Comparison of ENCODE assay signal across 11 mouse cellular contexts in the genomic region with DNA sequence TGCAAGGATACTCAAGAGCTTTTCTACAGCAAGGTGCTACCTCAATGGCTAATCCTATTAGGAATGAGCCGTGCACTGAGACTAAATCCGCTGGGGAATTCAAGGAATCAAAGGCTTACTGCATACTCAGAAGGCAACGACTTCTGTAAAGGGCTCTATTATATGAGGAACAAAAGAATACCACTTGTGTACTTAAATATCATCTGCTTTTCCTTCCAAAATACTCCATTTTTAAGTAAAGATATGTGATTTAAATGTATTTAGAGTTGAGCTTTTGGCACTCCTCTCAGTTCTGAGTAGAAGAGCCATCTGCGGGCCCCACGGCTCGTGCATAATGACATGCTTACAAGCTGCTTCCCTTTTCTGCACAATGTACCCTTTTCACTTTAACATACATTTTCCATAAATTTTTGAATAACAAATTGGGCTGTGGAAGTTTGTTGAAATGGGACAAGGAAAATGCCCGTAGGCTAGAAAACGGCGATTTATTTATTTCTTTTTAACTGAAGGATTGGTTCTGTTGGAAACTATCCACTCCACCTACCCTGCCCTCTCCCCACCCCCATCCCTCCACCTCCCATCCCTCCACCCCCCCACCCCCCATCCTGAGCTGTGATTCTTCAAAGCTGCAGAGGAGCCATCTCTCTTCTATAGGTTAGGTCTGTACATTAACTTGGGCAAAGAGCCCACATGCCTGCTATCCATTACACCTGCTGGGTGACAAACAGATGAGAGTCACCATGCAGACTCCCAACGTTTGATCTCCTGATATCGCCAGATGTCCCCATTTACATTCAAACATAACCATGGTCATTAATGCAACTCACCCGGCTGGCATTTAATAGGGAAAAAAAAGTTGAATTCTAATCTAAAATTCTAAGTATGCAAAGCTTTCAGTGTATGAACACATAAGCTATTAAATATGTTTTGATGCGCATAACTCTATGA.
A peak's percentile ranks its signal among the peaks of the same experiment; 100 is the strongest.
DNase-seq lines count a peak whose midpoint lies in the region; ATAC-seq and TF ChIP-seq lines count a peak whose summit lies in the region.
"Had no signal": no experiment of that assay in that cellular context is flagged by ENCODE, and none has a peak within 500 bp of the region (broad histone marks: within the 10 kb centered on the region; RNA-seq: fewer than 3 reads in every experiment).

No protein-coding gene starts in this region.

- WGBS in forebrain, embryonic 15.5 days: 10% methylated on average over 13 of the region's 13 CpGs
- WGBS in stomach, postnatal 0 days: 52% methylated on average over 13 of the region's 13 CpGs

- TF ChIP-seq EP300 in stomach, postnatal 0 days (optimal IDR thresholded peaks at IDR 0.05): no peak

- H3K4me1 ChIP-seq in forebrain, embryonic 15.5 days: peaks cover 20% of the 10 kb centered on the region; the same call in 1 of the 2 replicates
- no peaks in the 10 kb centered on the region for H3K4me1 ChIP-seq in stomach, postnatal 0 days (replicated peaks; ENCODE audit: control insufficient read depth, insufficient read depth)

- intact Hi-C loops in left cerebral cortex, postnatal 10 days (cut with DNase I): no loop called here
- intact Hi-C loops in heart, postnatal 36 days (cut with DNase I): no loop called here

- H3K27ac ChIP-seq in forebrain, embryonic 15.5 days (replicated peaks): peak overlapping the region; percentile 87
- H3K27ac ChIP-seq in stomach, postnatal 0 days (replicated peaks): no peak overlapping the region
- H3K27ac ChIP-seq: heart, adult 2 months; liver, embryonic 14.5 days had no signal

- no peak for TF ChIP-seq CTCF in stomach, postnatal 0 days (IDR thresholded peaks at IDR 0.05; ENCODE audit: low read depth)

- no peak overlapping the region for H3K4me2 ChIP-seq in forebrain, embryonic 15.5 days (replicated peaks)
- H3K4me2 ChIP-seq in stomach, postnatal 0 days (replicated peaks; ENCODE audit: low read depth): no peak overlapping the region

- no peak overlapping the region for H3K9ac ChIP-seq in forebrain, embryonic 15.5 days (replicated peaks)
- H3K9ac ChIP-seq in stomach, postnatal 0 days (ENCODE audit: low read length): no peak overlapping the region
- H3K9ac ChIP-seq: liver, embryonic 14.5 days had no signal

- H3K27me3 ChIP-seq in forebrain, embryonic 15.5 days: no peaks in the 10 kb centered on the region
- no peaks in the 10 kb centered on the region for H3K27me3 ChIP-seq in stomach, postnatal 0 days (ENCODE audit: control insufficient read depth, insufficient read depth, low read length)

- peak; percentile 49 to 54 for DNase-seq in cerebellum, postnatal 14 days
- peak; percentile 36 to 63 for DNase-seq in left cerebral cortex, postnatal 10 days (ENCODE audit: extremely low spot score in 1 of 2, low spot score in 2 of 2)
- DNase-seq in right cerebral cortex, adult 2 months (ENCODE audit: low spot score in 2 of 2): peak; percentile 39 to 51
- no peak for DNase-seq in lung, postnatal 14 days
- no peak for DNase-seq in heart, postnatal 36 days
- no peak for DNase-seq in stomach, postnatal 0 days (ENCODE audit: low spot score)
- DNase-seq: heart, adult 2 months; kidney, postnatal 4 days had no signal

- no peak for ATAC-seq in cerebellum, adult (ENCODE audit: insufficient number of reproducible peaks, low FRiP score, low TSS enrichment)
- ATAC-seq in forebrain, embryonic 15.5 days (replicated peaks): peak; percentile 93
- ATAC-seq in stomach, postnatal 0 days (ENCODE audit: low FRiP score, low TSS enrichment): no peak

- H3K9me3 ChIP-seq in forebrain, embryonic 15.5 days: no peaks in the 10 kb centered on the region
- H3K9me3 ChIP-seq in stomach, postnatal 0 days (ENCODE audit: control insufficient read depth, low read length): no peaks in the 10 kb centered on the region

- H3K36me3 ChIP-seq in forebrain, embryonic 15.5 days: no peaks in the 10 kb centered on the region
- no peaks in the 10 kb centered on the region for H3K36me3 ChIP-seq in stomach, postnatal 0 days (ENCODE audit: control insufficient read depth, insufficient read depth, low read length)

- no peak overlapping the region for H3K4me3 ChIP-seq in forebrain, embryonic 15.5 days
- no peak overlapping the region for H3K4me3 ChIP-seq in stomach, postnatal 0 days (ENCODE audit: low read depth, low read length)
- H3K4me3 ChIP-seq: heart, adult 2 months had no signal

Comparison
In these comparisons a context has a peak if more than half of its experiments do, and no peak if none do; other contexts are left out.
1. DNase-seq: peak in cerebellum, postnatal 14 days (2 of 2), left cerebral cortex, postnatal 10 days (2 of 2) and right cerebral cortex, adult 2 months (2 of 2); none in lung, postnatal 14 days (single experiment), heart, postnatal 36 days (0 of 2) and stomach, postnatal 0 days (single experiment).